Mouse (Mus musculus) heart, embryonic 14.5 days (tissue): ENCODE data around the gene Mrps7. TPM values are rescaled to one million over a fixed set of nuclear protein-coding genes. Genes with fewer than 3 reads are reported as not detected.

Experiments used
- ATAC-seq: fragments of 200-750 bp; cut with Nextera tagmentation; 2 replicates; pipeline ENCODE4 v1.8.0; 2017; ENCODE audit warnings: low read depth, moderate TSS enrichment; ENCODE audit not compliant: insufficient number of reproducible peaks, insufficient read depth, low FRiP score
- H3K27ac ChIP-seq, 2 experiments: fragments of 200-500 bp in 1 of 2; fragments of 300-500 bp in 1 of 2; sonication (generic) in 1 of 2; replicated peaks in 1 of 2; 2 replicates each; pipeline ENCODE4 v1.5.1; 2012 to 2014; ENCODE audit warnings: low read depth in 2 of 2, low read length in 2 of 2, control low read depth in 1 of 2, mild to moderate bottlenecking in 1 of 2, mixed read lengths in 1 of 2; ENCODE audit not compliant: control insufficient read depth in 1 of 2, insufficient read depth in 1 of 2
- H3K27me3 ChIP-seq: fragments of 300-500 bp; sonication (generic); 2 replicates; pipeline ENCODE4 v1.6.1; 2014; ENCODE audit warnings: mild to moderate bottlenecking, low read length, control low read depth; ENCODE audit not compliant: control insufficient read depth, insufficient read depth
- H3K36me3 ChIP-seq: fragments of 300-500 bp; sonication (generic); 2 replicates; pipeline ENCODE4 v1.6.1; 2014; ENCODE audit warnings: mild to moderate bottlenecking, control low read depth, low read length, mixed read lengths; ENCODE audit not compliant: control insufficient read depth, insufficient read depth
- H3K4me1 ChIP-seq, 2 experiments: fragments of 200-500 bp in 1 of 2; fragments of 300-500 bp in 1 of 2; sonication (generic) in 1 of 2; 2 replicates each; pipeline ENCODE4 v1.6.1; 2012 to 2014; ENCODE audit warnings: low read length in 2 of 2, control low read depth in 1 of 2, mixed read lengths in 1 of 2; ENCODE audit not compliant: control insufficient read depth in 2 of 2, insufficient read depth in 2 of 2
- H3K4me2 ChIP-seq: fragments of 300-500 bp; sonication (generic); 2 replicates; pipeline ENCODE4 v1.6.1; 2014; ENCODE audit warnings: mild to moderate bottlenecking, low read length
- H3K4me3 ChIP-seq, 2 experiments: fragments of 200-500 bp in 1 of 2; fragments of 300-500 bp in 1 of 2; sonication (generic) in 1 of 2; 2 replicates each; pipeline ENCODE4 v1.5.1; 2012 to 2014; ENCODE audit warnings: low read length in 2 of 2, mild to moderate bottlenecking in 2 of 2, control low read depth in 1 of 2, low read depth in 1 of 2, moderate library complexity in 1 of 2; ENCODE audit not compliant: control insufficient read depth in 1 of 2, insufficient read depth in 1 of 2
- H3K9ac ChIP-seq: fragments of 300-500 bp; sonication (generic); 2 replicates; pipeline ENCODE4 v1.6.1; 2014; ENCODE audit warnings: mild to moderate bottlenecking, low read length
- H3K9me3 ChIP-seq: fragments of 300-500 bp; sonication (generic); 2 replicates; pipeline ENCODE4 v1.6.1; 2016; ENCODE audit warnings: low read length, control low read depth; ENCODE audit not compliant: control insufficient read depth
- WGBS: fragments of 180-500 bp; shearing (Covaris S2); extraction: QIAGEN DNeasy Blood & Tissue Kit; methylation state at CpG from one replicate; pipeline ENCODE4 v1.1.7; 2014; 5-methylcytosine and 5-hydroxymethylcytosine counted together
- polyA plus RNA-seq: library from polyadenylated mRNA; unstranded; fragments of >200 nt; fragmentation: Nextera tagmentation; extraction: Ambion mirVana; gene quantifications from 2 replicates; pipeline ENCODE4 v1.2.1, GENCODE M21; 2014

The Mrps7 gene
- polyA plus RNA-seq, 1 experiment from 2014 or later, result 87.4 TPM

DNA sequence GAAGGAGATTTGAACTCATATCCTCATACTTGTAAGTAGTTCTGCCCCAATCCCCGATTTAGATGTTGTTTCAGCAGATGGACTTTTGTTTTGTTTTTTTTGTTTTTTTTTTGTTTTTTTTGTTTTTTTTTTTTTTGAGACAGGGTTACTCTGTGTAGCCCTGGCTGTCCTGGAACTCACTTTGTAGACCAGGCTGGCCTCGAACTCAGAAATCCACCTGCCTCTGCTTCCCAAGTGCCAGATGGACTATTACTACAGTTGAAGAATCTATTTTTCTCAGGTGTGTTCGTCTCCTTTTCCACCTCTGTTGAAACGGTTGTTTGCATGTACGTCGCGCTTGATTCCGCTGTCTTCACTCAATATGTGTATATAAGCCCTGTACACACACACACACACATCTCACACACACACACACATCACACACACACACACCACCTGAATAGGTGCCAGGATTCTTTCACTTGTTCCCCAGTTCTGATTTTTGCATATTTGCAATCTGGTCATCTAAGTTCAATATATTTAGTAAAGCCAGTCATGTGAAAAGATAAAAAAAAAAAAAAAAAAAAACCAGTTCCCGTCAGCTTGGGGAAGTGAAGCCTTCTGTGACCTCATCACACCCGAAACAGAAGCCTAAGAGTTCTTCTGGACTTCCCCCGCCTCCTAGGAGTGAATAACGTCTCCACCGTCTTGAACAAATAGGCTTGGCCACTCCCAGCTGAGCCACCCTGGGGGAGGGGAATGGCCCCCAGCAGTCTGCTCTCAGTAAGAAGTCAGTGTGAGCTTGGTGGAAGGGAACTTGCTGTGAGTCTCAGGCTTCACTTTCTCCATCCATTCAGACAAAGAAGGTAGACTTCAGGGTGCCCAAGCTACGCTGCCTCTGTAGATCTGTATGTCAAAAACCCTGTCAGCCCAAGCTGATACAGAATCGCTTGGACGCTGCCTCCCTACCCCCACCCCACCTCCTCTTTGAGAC lies 27.1 kb downstream of the Mrps7 start:
- Histone ChIP-seq H3K9me3 (no peaks in the 10 kb centered on the region), H3K36me3 (no peaks in the 10 kb centered on the region), H3K9ac (no peak overlapping the region), H3K27me3 (no peaks in the 10 kb centered on the region), H3K4me2 (no peak overlapping the region), H3K4me1 (peaks cover 2 to 10% of the 10 kb centered on the region in 2 experiments; a peak in 2 of 4 replicates), H3K4me3 (no peak overlapping the region), H3K27ac (no peak overlapping the region)
- whole genome bisulfite sequencing, result 46% methylated on average over 16 of the region's 16 CpGs
- no peak for ATAC-seq

- 22% methylated on average over 3 of the region's 3 CpGs for WGBS
- Histone ChIP-seq H3K27me3 (no peaks in the 10 kb centered on the region), H3K4me1 (peaks cover 0 to 10% of the 10 kb centered on the region in 2 experiments; a peak in 1 of 4 replicates), H3K4me2 (no peak overlapping the region), H3K9me3 (no peaks in the 10 kb centered on the region), H3K9ac (no peak overlapping the region), H3K4me3 (no peak overlapping the region), H3K27ac (no peak overlapping the region), H3K36me3 (no peaks in the 10 kb centered on the region)
- ATAC-seq, result no peak
Measured at GRCm38 (mm10) chr11:115631505-115631890, 27.8 kb downstream of the Mrps7 start.

DNA sequence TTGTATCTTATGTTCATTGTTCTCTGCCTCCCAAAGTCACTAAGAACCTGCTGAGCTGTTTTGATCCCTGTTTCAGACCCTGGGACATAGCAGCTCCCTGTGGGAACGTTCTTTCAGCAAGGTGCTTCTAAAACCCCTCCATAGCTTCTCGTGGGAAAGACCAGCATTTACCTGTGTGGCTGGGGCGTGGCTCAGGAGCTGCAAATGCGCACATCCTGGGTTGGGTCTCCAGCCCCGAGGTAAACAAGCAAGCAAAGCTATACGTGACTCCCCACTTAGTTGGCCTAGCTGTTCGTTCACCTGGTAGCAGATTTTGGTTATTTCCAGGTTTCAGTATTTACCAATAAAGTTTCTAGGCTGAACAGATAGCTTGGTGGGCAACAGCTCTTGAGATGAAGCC lies 28.5 kb downstream of the Mrps7 start:
- no peaks in the 10 kb centered on the region for H3K9me3 ChIP-seq
- no peaks in the 10 kb centered on the region for H3K36me3 ChIP-seq
- no peak overlapping the region for H3K9ac ChIP-seq
- 0 out of 4 replicates have a peak, but pooled peaks cover 0 to 3% of the 10 kb centered on the region in 2 experiments for H3K4me1 ChIP-seq
- 73% methylated on average over 7 of the region's 7 CpGs for WGBS
- no peak overlapping the region for H3K4me2 ChIP-seq
- H3K27ac ChIP-seq, result no peak overlapping the region
- no peak overlapping the region for H3K4me3 ChIP-seq
- ATAC-seq, result no peak
- H3K27me3 ChIP-seq, result no peaks in the 10 kb centered on the region

GRCm38 (mm10) chr11:115632862-115633261 lies 29.1 kb downstream of the Mrps7 start:
- no peaks in the 10 kb centered on the region for H3K36me3 ChIP-seq
- no peaks in the 10 kb centered on the region for H3K27me3 ChIP-seq
- no peak overlapping the region for H3K4me2 ChIP-seq
- ATAC-seq, result no peak
- no peak overlapping the region for H3K4me3 ChIP-seq
- WGBS, result 77% methylated on average over 10 of the region's 10 CpGs
- no peak overlapping the region for H3K9ac ChIP-seq
- H3K27ac ChIP-seq, result no peak overlapping the region
- H3K9me3 ChIP-seq, result no peaks in the 10 kb centered on the region
- H3K4me1 ChIP-seq, result no peaks in the 10 kb centered on the region

DNA sequence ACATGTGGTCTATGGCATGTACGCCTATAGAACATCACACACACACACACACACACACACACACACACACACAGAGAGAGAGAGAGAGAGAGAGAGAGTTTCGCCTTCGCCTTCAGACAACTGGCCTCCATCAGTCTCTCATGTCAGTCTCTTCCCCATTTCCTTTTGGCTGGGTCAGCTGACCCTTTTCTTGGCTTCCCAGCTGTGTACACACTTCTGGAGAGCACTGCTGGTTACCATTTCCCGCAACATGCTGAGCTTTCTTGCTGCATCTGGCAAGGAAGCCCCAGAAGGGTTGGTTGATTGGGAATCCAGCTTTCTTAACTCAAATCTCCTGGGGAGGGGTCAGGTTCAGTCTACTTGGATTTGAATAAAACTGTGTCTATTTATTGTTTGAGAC lies 30.4 kb downstream of the Mrps7 start:
- no peak for ATAC-seq
- no peaks in the 10 kb centered on the region for H3K9me3 ChIP-seq
- H3K4me1 ChIP-seq, result no peaks in the 10 kb centered on the region
- H3K27me3 ChIP-seq, result no peaks in the 10 kb centered on the region
- H3K27ac ChIP-seq, result no peak overlapping the region
- no peak overlapping the region for H3K9ac ChIP-seq
- H3K4me3 ChIP-seq, result no peak overlapping the region
- no peak overlapping the region for H3K4me2 ChIP-seq
- WGBS, result 65% methylated on average over 4 of the region's 4 CpGs
- H3K36me3 ChIP-seq, result no peaks in the 10 kb centered on the region

DNA sequence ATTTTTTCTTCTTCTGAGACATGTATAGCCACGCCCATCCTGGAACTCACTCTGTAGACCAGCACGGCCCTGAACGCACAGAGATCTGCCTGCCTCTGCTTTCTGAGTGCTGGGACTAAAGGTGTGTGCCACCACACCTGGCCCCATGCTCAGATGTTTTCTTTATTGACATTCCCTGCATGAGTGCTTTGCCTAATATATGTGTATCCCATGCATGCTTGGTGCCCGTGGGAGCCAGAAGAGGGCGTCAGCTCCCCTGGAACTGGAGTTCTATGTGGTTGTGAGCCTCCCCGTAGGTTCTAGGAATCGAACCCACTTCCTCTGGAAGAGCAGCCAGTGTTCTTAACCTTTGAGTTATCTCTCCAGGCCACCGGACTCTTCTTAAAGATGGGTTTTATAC lies 31.3 kb downstream of the Mrps7 start:
- WGBS, result 84% methylated on average over 8 of the region's 8 CpGs
- Histone ChIP-seq H3K4me1 (no peaks in the 10 kb centered on the region; a peak in 1 of 4 replicates), H3K4me3 (no peak overlapping the region), H3K27me3 (no peaks in the 10 kb centered on the region), H3K9ac (no peak overlapping the region), H3K36me3 (no peaks in the 10 kb centered on the region), H3K4me2 (no peak overlapping the region), H3K9me3 (no peaks in the 10 kb centered on the region), H3K27ac (no peak overlapping the region)
- ATAC-seq, result no peak

- H3K9ac ChIP-seq, result no peak overlapping the region
- ATAC-seq, result no peak
- no peaks in the 10 kb centered on the region for H3K9me3 ChIP-seq
- no peak overlapping the region for H3K27ac ChIP-seq
- H3K4me3 ChIP-seq, result no peak overlapping the region
- no peaks in the 10 kb centered on the region for H3K36me3 ChIP-seq
- 71% methylated on average over 8 of the region's 8 CpGs for WGBS
- no peaks in the 10 kb centered on the region; a peak in 1 of 4 replicates for H3K4me1 ChIP-seq
- H3K4me2 ChIP-seq, result no peak overlapping the region
- H3K27me3 ChIP-seq, result no peaks in the 10 kb centered on the region
Measured at GRCm38 (mm10) chr11:115635484-115635883, 31.8 kb downstream of the Mrps7 start.
